In genomic region chr17:56997029-56997667, GRCm38 (mm10) we compare ENCODE assay signal across 7 mouse cellular contexts. TPM values are rescaled to one million over a fixed set of nuclear protein-coding genes. Genes with fewer than 3 reads are reported as not detected.
A peak's percentile ranks its signal among the peaks of the same experiment; 100 is the strongest.
DNase-seq lines count a peak whose midpoint lies in the region; ATAC-seq lines count a peak whose summit lies in the region.

TSS of gene Alkbh7 (plus strand) at chr17:56997339.

- peak; percentile 93 for DNase-seq in adrenal gland, postnatal 25 days
- DNase-seq in heart, adult 11 months: peak; percentile 100
- DNase-seq in kidney, adult 18-20 months: peak; percentile 96
- peak; percentile 95 for DNase-seq in limb, embryonic 11.5 days (ENCODE audit: low spot score)
- peak; percentile 95 for DNase-seq in midbrain, embryonic 14.5 days
- DNase-seq in spleen, adult 18-20 months: peak; percentile 87 to 94

- peak within 1 kb of the TSS; percentile 70 for H3K27ac ChIP-seq in embryonic facial prominence, embryonic 12.5 days
- H3K27ac ChIP-seq in limb, embryonic 11.5 days (replicated peaks; ENCODE audit: low read depth, low read length): no peak within 1 kb of the TSS
- peak within 1 kb of the TSS; percentile 85 for H3K27ac ChIP-seq in midbrain, embryonic 14.5 days (replicated peaks; ENCODE audit: low read depth, low read length)

- under 1% methylated on average over 38 of the region's 38 CpGs for WGBS in embryonic facial prominence, embryonic 12.5 days
- WGBS in limb, embryonic 11.5 days: 0% methylated on average over 38 of the region's 38 CpGs
- under 1% methylated on average over 38 of the region's 38 CpGs for WGBS in midbrain, embryonic 14.5 days

- peak within 1 kb of the TSS; percentile 69 for H3K4me2 ChIP-seq in embryonic facial prominence, embryonic 12.5 days (replicated peaks)
- H3K4me2 ChIP-seq in limb, embryonic 11.5 days (ENCODE audit: low read depth, severe bottlenecking): peak within 1 kb of the TSS; percentile 60
- H3K4me2 ChIP-seq in midbrain, embryonic 14.5 days (ENCODE audit: low read length): peak within 1 kb of the TSS; percentile 72

- ATAC-seq in embryonic facial prominence, embryonic 12.5 days (ENCODE audit: insufficient number of reproducible peaks, insufficient read depth, low FRiP score, low TSS enrichment): peak; percentile 97
- peak; percentile 100 for ATAC-seq in limb, embryonic 11.5 days (ENCODE audit: insufficient number of reproducible peaks, low FRiP score, low TSS enrichment, low read depth)
- ATAC-seq in midbrain, embryonic 14.5 days (ENCODE audit: low FRiP score, low TSS enrichment): peak; percentile 97

- peaks cover 8% of the 10 kb centered on the region for H3K4me1 ChIP-seq in embryonic facial prominence, embryonic 12.5 days
- 0 out of 2 replicates have a peak, but pooled peaks cover 5% of the 10 kb centered on the region for H3K4me1 ChIP-seq in limb, embryonic 11.5 days (ENCODE audit: control insufficient read depth, insufficient read depth, low read length)
- peaks cover 9% of the 10 kb centered on the region; the same call in 1 of the 2 replicates for H3K4me1 ChIP-seq in midbrain, embryonic 14.5 days (ENCODE audit: control insufficient read depth, insufficient read depth, low read length)

- no peaks in the 10 kb centered on the region for H3K9me3 ChIP-seq in embryonic facial prominence, embryonic 12.5 days
- no peaks in the 10 kb centered on the region for H3K9me3 ChIP-seq in limb, embryonic 11.5 days (ENCODE audit: control insufficient read depth, low read length)
- no peaks in the 10 kb centered on the region for H3K9me3 ChIP-seq in midbrain, embryonic 14.5 days (ENCODE audit: control insufficient read depth, low read length)

- H3K36me3 ChIP-seq in embryonic facial prominence, embryonic 12.5 days: peaks cover 53% of the 10 kb centered on the region
- peaks cover 23% of the 10 kb centered on the region for H3K36me3 ChIP-seq in limb, embryonic 11.5 days (ENCODE audit: control insufficient read depth, insufficient read depth, low read length)
- peaks cover 61% of the 10 kb centered on the region for H3K36me3 ChIP-seq in midbrain, embryonic 14.5 days (ENCODE audit: control insufficient read depth, insufficient read depth, low read length)

- peak within 1 kb of the TSS; percentile 70 for H3K4me3 ChIP-seq in embryonic facial prominence, embryonic 12.5 days
- H3K4me3 ChIP-seq in limb, embryonic 11.5 days (ENCODE audit: low read depth, low read length): peak within 1 kb of the TSS; percentile 61
- H3K4me3 ChIP-seq in midbrain, embryonic 14.5 days (replicated peaks; ENCODE audit: low read depth, low read length): peak within 1 kb of the TSS; percentile 76

- no peaks in the 10 kb centered on the region for H3K27me3 ChIP-seq in embryonic facial prominence, embryonic 12.5 days
- no peaks in the 10 kb centered on the region for H3K27me3 ChIP-seq in limb, embryonic 11.5 days (ENCODE audit: control insufficient read depth, insufficient read depth, low read length)
- no peaks in the 10 kb centered on the region for H3K27me3 ChIP-seq in midbrain, embryonic 14.5 days (ENCODE audit: control insufficient read depth, insufficient read depth, low read length)

- H3K9ac ChIP-seq in embryonic facial prominence, embryonic 12.5 days: peak within 1 kb of the TSS; percentile 49
- peak within 1 kb of the TSS; percentile 41 for H3K9ac ChIP-seq in limb, embryonic 11.5 days (ENCODE audit: low read length)
- peak within 1 kb of the TSS; percentile 70 for H3K9ac ChIP-seq in midbrain, embryonic 14.5 days (replicated peaks; ENCODE audit: low read length)

RNA-seq across cellular contexts. Expression of gene Alkbh7, which starts in this region (rescaled TPM):
- total RNA-seq in adrenal gland, postnatal 25 days (2021): 67.3 and 95.1 TPM in 2 replicates
- polyA plus RNA-seq in embryonic facial prominence, embryonic 12.5 days (2016; fragmentation: Nextera tagmentation; extraction: Ambion mirVana): 38.5 and 41.4 TPM in 2 replicates
- 40.2 and 42.1 TPM in 2 replicates for polyA plus RNA-seq in limb, embryonic 11.5 days (2014; fragmentation: Nextera tagmentation; extraction: Ambion mirVana)
- 45.7 and 55.8 TPM in 2 replicates for polyA plus RNA-seq in midbrain, embryonic 14.5 days (2014; fragmentation: Nextera tagmentation; extraction: Ambion mirVana)
